Mouse (Mus musculus): ENCODE measurements around the gene Gm20671.
"Not testable (repeated sequence)": the region's sequence is repeated elsewhere in the genome, so short reads cannot be mapped to it uniquely, and the experiment has no call there.

Gene Gm20671

DNA sequence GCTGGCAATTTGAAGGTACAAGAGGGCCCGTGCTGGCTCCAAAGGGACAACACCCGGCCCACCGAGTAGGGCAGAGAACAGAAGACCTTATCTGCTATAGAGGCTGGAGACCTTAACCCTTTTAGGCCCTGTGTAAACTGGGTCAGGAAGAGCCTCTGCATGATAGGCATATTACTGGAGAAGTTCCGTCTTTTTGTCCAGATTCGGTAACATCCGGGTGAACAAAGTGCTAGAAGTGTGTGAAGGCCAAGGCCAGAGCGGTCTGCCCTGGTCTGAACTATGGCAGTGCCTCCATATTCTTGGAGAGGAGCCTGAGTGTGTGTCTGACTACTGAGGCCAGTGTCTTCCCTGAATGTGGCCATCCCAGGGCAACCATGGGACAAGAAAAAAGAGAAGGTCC, at the start of gene Gm20671:
Gene Gm20671 (minus strand): TSS at position 101 of the 400 bp plus-strand sequence.
- no peak for DNase-seq (ENCODE audit: low read depth in 1 of 2, low spot score in 2 of 2)

GRCm38 (mm10) chr5:32872346-32872745, 45.4 kb upstream of the Gm20671 start:
- no peak for DNase-seq (ENCODE audit: low read depth in 1 of 2, low spot score in 2 of 2)

- DNase-seq (ENCODE audit: low read depth in 1 of 2, low spot score in 2 of 2) = no peak
Observed at GRCm38 (mm10) chr5:32869389-32870024, 42.6 kb upstream of the Gm20671 start.

DNA sequence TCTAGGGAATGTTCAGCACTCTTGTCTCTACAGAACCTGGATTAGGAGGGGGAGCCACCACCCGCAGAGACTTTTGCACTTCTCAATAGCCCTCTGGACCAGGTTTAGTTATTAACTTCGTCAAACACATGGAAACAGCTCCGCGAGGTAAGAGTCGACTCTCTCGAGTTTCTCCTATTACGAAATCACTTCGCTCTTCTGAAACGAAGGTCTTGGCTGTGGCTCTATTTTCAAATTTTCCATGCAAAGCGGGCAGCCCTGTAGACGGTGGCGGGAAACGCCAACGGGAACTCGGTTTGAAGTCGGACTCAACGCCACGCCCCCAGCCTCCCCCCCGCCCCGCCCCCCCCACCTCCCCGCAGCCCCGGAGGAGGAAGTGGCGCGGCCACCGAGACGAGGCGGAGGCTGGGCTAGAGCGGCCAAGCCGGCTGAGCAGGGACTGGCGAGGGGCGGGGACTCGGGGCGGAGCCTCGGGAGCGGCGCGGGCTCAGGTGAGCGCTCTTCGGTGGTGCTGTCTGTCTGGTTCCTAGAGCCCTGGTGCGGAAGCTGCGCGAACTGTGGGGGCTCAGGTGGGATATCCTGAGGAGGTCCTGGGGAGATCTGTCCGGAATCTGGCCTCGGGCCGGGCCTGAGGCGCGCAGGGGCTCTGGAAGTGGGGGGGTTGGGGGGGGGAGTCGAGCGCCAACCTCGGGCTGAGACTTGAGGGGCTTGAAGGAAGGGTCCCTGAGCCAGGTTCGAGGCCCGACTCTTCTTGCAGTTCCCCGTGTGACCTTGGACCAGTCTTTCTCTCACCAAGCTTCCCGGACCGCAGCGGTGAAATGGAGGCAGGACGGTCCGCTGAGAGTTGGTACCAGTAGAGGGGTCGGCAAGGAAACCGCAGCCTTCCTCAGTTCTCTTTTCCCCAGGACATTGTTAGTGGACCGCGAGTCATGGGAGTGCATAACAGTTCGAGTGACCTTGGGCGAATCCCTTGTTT, 36.6 kb upstream of the Gm20671 start, which contains the start of gene Depdc5:
Gene Depdc5 (plus strand): TSS at position 449 of the 976 bp plus-strand sequence.
- DNase-seq (ENCODE audit: low read depth in 1 of 2, low spot score in 2 of 2) = peak; percentile 86

DNA sequence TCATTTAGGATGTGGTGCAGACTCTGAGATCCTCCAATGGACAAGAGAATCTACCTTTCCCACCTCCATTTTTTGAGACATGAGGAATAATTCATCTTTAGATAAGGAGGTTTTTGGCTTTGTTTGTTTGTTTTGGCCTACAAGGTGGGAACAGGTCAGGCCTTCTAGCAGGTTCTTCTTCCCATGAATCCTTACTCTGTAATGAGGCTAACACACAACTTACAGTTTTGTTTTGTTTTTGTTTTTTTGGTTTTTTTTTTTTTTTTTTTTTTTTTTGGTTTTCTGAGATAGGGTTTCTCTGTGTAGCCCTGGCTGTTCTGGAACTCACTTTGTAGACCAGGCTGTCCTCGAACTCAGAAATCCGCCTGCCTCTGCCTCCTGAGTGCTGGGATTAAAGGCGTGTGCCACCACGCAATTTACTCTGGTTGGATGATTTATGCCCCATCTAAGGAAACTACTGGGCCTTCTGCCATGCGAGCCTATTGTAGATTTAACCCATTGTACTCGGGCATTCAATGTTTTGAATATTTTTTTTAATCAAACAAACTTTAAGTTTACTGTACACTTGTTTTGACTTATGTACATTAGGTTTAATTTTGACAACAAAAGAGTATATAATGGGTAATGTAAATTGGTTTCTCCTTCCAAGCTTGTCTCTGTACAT, 35.7 kb upstream of the Gm20671 start:
- no peak for DNase-seq (ENCODE audit: low read depth in 1 of 2, low spot score in 2 of 2)

- no peak for DNase-seq (ENCODE audit: low read depth in 1 of 2, low spot score in 2 of 2)
Observed at GRCm38 (mm10) chr5:32861082-32861481, 34.2 kb upstream of the Gm20671 start.

DNA sequence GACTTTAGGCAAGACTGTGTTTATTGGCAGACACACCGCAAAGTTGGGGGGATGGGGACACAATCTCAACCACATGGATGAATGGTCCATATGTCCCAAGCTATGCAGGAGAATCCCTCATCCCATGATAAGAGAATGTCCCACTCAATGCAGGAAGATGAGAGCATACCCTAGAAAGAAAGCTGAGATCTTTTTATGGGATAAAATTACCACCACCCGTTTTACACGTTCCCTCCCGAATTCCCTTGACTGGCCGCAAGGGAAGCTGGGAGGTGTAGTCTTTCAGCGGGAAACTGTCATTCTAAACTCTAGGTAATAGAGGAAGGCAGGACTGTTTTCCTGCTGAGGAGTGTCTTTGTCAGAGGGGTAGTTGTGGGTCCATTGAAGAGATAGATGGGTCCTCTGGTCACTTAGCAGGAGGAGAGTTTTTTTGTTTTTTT, 30.9 kb upstream of the Gm20671 start:
- DNase-seq (ENCODE audit: low read depth in 1 of 2, low spot score in 2 of 2) = no peak

DNA sequence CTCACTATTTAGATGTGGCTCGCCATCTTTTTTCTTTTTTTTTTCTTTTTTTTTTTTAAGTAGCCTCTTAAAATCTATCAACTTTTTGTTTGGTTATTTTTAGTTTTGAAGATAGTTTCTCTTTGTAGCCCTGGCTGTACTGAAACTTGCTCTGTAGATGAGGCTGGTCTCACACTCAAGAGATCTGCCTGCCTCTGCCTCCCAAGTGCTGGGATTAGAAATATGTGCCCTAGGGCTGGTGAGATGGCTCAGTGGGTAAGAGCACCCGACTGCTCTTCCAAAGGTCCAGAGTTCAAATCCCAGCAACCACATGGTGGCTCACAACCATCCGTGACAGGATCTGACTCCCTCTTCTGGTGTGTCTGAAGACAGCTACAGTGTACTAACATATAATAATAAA, 28.4 kb upstream of the Gm20671 start:
- not testable (repeated sequence) for DNase-seq (ENCODE audit: low read depth in 1 of 2, low spot score in 2 of 2)

DNA sequence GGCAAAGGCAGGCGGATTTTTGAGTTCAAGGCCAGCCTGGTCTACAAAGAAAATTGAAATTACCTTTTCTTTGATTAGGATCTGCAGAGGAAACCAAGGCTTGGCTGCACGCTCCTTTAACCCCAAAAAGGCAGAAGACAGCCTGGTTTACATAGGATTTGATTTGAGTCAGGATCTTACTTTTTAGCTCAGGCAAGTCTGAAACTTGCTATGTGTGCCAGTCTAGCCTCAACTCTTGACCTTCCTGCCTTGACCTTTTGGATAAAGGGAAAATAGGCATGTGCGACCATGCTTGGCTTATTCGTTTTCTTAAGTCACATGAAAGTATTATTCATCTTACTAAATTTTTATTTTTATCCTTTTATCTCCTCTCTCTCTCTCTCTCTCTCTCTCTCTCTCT, 27.9 kb upstream of the Gm20671 start:
- no peak for DNase-seq (ENCODE audit: low read depth in 1 of 2, low spot score in 2 of 2)

DNA sequence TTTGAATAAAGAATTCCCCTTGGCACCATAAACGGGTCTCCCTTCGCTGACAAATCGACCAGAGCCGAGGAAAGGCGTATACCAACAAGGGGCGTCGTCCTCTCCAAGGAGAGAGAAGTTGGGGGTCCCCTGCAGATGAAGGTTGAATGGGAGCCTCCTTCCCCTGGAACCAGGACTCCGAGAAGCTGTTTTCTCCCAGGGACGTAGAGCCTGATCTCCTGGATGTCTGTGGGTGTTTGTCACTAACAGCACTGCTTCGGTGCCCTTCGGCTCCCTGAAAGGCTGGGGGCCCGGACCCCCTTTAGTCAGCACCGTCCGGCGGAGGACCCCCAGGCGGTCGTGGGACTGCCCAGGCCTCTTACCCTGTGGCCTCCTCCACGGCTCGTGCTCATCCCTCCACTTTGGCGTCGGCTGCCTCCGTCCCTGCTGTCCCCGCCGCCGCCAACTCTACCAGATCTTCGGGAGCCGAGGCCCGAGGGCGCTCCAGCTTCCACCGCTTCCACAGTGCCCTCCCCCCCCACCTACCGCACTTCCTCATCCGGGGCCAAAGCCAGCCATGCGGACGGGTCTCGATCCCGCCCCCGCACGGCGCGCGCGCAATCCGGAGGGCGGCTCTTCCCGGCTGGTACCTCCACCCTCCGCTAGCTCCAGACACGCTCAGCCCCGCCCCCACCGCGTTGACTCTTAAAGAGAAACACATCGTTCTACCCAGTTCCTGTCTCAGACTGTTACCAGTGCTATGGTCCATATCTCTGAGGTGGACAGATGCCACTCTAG, 27.0 kb upstream of the Gm20671 start, which contains the start of gene Prr14l:
Gene Prr14l (minus strand): TSS at position 526 of the 777 bp plus-strand sequence.
- DNase-seq (ENCODE audit: low read depth in 1 of 2, low spot score in 2 of 2) = peak; percentile 96 to 99

GRCm38 (mm10) chr5:32852026-32852425, 25.1 kb upstream of the Gm20671 start:
- no peak for DNase-seq (ENCODE audit: low read depth in 1 of 2, low spot score in 2 of 2)

- not testable (repeated sequence) for DNase-seq (ENCODE audit: low read depth in 1 of 2, low spot score in 2 of 2)
Observed at GRCm38 (mm10) chr5:32849580-32849979, 22.7 kb upstream of the Gm20671 start.

DNA sequence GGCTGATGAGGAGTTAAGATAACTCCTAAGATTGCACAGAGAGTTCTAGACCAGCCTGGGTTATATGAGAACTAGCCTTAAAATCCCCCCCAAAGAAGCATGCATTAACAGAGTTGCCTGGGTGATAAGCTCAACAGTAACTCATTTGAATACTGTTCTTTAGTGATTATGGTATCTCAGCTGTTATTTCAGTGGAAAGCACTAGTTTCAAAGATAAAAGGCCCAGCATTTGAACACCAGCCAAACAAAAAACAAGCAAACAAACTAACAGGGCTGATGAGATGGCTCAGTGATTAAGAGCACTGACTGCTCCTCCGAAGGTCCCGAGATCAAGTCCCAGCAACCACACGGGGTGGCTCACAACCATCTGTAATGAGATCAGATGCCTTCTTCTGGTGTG, 22.3 kb upstream of the Gm20671 start:
- no peak for DNase-seq (ENCODE audit: low read depth in 1 of 2, low spot score in 2 of 2)

DNA sequence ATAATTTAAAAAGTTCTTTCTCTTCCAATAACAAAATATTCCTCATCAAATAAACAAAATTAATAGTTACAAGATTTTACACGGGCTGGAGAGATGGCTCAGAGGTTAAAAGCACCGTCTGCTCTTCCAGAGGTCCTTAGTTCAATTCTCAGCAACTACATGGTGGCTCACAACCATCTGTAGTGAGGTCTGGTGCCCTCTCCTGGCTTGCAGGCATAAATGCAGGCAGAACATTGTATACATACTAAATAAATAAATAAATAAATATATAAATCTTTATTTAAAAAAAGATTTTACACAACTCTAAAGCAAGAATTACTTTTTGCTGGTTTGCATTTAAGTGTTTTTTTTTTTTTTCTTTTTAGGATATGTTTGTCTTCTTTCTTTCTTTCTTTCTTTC, 13.1 kb upstream of the Gm20671 start:
- no peak for DNase-seq (ENCODE audit: low read depth in 1 of 2, low spot score in 2 of 2)

GRCm38 (mm10) chr5:32836976-32837375, 10.1 kb upstream of the Gm20671 start:
- DNase-seq (ENCODE audit: low read depth in 1 of 2, low spot score in 2 of 2) = no peak

GRCm38 (mm10) chr5:32834497-32834896, 7.6 kb upstream of the Gm20671 start:
- DNase-seq (ENCODE audit: low read depth in 1 of 2, low spot score in 2 of 2) = no peak

DNA sequence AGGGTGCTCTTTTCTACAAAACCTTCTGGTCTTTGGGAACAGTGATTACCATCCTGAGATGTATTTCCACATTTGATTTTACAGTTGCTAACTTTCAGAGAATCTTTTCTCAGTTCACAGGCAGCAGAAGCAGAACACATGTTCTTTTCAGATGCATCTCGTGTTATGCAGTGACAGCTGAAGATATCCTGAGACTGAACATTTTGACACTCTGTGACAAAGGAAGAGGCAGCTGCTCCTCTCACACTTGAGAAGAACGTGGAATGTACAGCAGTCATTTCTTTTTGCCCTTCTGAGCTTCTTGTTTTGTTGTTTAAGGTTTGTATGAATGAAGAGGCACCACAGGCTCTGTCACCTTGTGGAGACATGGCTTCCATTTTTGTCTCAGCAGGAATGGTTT, 3.1 kb upstream of the Gm20671 start:
- DNase-seq (ENCODE audit: low read depth in 1 of 2, low spot score in 2 of 2) = no peak

GRCm38 (mm10) chr5:32828766-32829165, 1.9 kb upstream of the Gm20671 start:
- not testable (repeated sequence) for DNase-seq (ENCODE audit: low read depth in 1 of 2, low spot score in 2 of 2)

- no peak for DNase-seq (ENCODE audit: low read depth in 1 of 2, low spot score in 2 of 2)
Observed at GRCm38 (mm10) chr5:32820471-32820870, 6.4 kb downstream of the Gm20671 start.

- DNase-seq (ENCODE audit: low read depth in 1 of 2, low spot score in 2 of 2) = no peak
Observed at GRCm38 (mm10) chr5:32815396-32815795, 11.5 kb downstream of the Gm20671 start.

- not testable (repeated sequence) for DNase-seq (ENCODE audit: low read depth in 1 of 2, low spot score in 2 of 2)
Observed at GRCm38 (mm10) chr5:32786454-32786853, 40.5 kb downstream of the Gm20671 start.
